Mouse (Mus musculus): ENCODE data around the gene Nbea.
"Not testable (repeated sequence)": the region's sequence is repeated elsewhere in the genome, so short reads cannot be mapped to it uniquely, and the experiment has no call there.

Nbea gene

GRCm38 (mm10) chr3:56034596-56034995 is 148.9 kb downstream of the Nbea start:
- DNase-seq (ENCODE audit: low spot score in 2 of 2): no peak

GRCm38 (mm10) chr3:56018494-56018893 is 165.0 kb downstream of the Nbea start:
- DNase-seq (ENCODE audit: low spot score in 2 of 2): no peak

GRCm38 (mm10) chr3:56011132-56011531 is 172.4 kb downstream of the Nbea start:
- DNase-seq (ENCODE audit: low spot score in 2 of 2): no peak

GRCm38 (mm10) chr3:56007991-56008390 is 175.5 kb downstream of the Nbea start:
- no peak for DNase-seq (ENCODE audit: low spot score in 2 of 2)

GRCm38 (mm10) chr3:56000259-56000658 is 183.2 kb downstream of the Nbea start:
- DNase-seq (ENCODE audit: low spot score in 2 of 2): no peak

- DNase-seq (ENCODE audit: low spot score in 2 of 2): no peak
Observed at GRCm38 (mm10) chr3:55978361-55978760, 205.1 kb downstream of the Nbea start.

GRCm38 (mm10) chr3:55976986-55977385 is 206.5 kb downstream of the Nbea start:
- not testable (repeated sequence) for DNase-seq (ENCODE audit: low spot score in 2 of 2)

GRCm38 (mm10) chr3:55965723-55966156 is 217.8 kb downstream of the Nbea start:
- DNase-seq (ENCODE audit: low spot score in 2 of 2): no peak

GRCm38 (mm10) chr3:55963032-55963431 is 220.5 kb downstream of the Nbea start:
- DNase-seq (ENCODE audit: low spot score in 2 of 2): no peak

- DNase-seq (ENCODE audit: low spot score in 2 of 2): no peak
Observed at GRCm38 (mm10) chr3:55949994-55950393, 233.5 kb downstream of the Nbea start.

- DNase-seq (ENCODE audit: low spot score in 2 of 2): no peak
Observed at GRCm38 (mm10) chr3:55949148-55949547, 234.4 kb downstream of the Nbea start.

- DNase-seq (ENCODE audit: low spot score in 2 of 2): no peak
Observed at GRCm38 (mm10) chr3:55927343-55927742, 256.2 kb downstream of the Nbea start.

- no peak for DNase-seq (ENCODE audit: low spot score in 2 of 2)
Observed at GRCm38 (mm10) chr3:55909290-55909689, 274.2 kb downstream of the Nbea start.

- no peak for DNase-seq (ENCODE audit: low spot score in 2 of 2)
Observed at GRCm38 (mm10) chr3:55890574-55890973, 292.9 kb downstream of the Nbea start.

GRCm38 (mm10) chr3:55889227-55889626 is 294.3 kb downstream of the Nbea start:
- DNase-seq (ENCODE audit: low spot score in 2 of 2): no peak

- no peak for DNase-seq (ENCODE audit: low spot score in 2 of 2)
Observed at GRCm38 (mm10) chr3:55887829-55888210, 295.7 kb downstream of the Nbea start.

- no peak for DNase-seq (ENCODE audit: low spot score in 2 of 2)
Observed at GRCm38 (mm10) chr3:55887193-55887828, 296.2 kb downstream of the Nbea start.

- DNase-seq (ENCODE audit: low spot score in 2 of 2): no peak
Observed at GRCm38 (mm10) chr3:55872944-55873924, 310.3 kb downstream of the Nbea start.

- DNase-seq (ENCODE audit: low spot score in 2 of 2): no peak
Observed at GRCm38 (mm10) chr3:55852488-55852887, 331.0 kb downstream of the Nbea start.

- DNase-seq (ENCODE audit: low spot score in 2 of 2): no peak
Observed at GRCm38 (mm10) chr3:55847115-55847514, 336.4 kb downstream of the Nbea start.

GRCm38 (mm10) chr3:55837188-55837587 is 346.3 kb downstream of the Nbea start:
- DNase-seq (ENCODE audit: low spot score in 2 of 2): no peak

- no peak for DNase-seq (ENCODE audit: low spot score in 2 of 2)
Observed at GRCm38 (mm10) chr3:55835207-55835606, 348.3 kb downstream of the Nbea start.

GRCm38 (mm10) chr3:55830226-55830625 is 353.3 kb downstream of the Nbea start:
- DNase-seq (ENCODE audit: low spot score in 2 of 2): no peak

Data from frontal cortex, postnatal 25 days (tissue).